8 mouse cellular contexts compared by ENCODE assay signal in genomic region chr17:23675564-23676281, GRCm38 (mm10). TPM values are rescaled to one million over a fixed set of nuclear protein-coding genes. Genes with fewer than 3 reads are reported as not detected.
DNase-seq lines count a peak whose midpoint lies in the region; ATAC-seq and TF ChIP-seq lines count a peak whose summit lies in the region.

No protein-coding gene starts in this region.

- DNase-seq in left cerebral cortex, postnatal 25 days (ENCODE audit: low spot score in 2 of 2), result peak; percentile 11 to 13
- DNase-seq in left cerebral cortex, postnatal 14 days (ENCODE audit: low spot score in 2 of 2), result no peak
- DNase-seq in adrenal gland, postnatal 14 days, result peak; percentile 89
- peak; percentile 34 for DNase-seq in limb, embryonic 14.5 days (ENCODE audit: low spot score)
- DNase-seq in midbrain, embryonic 14.5 days, result no peak
- no peak for DNase-seq in layer of hippocampus, adult 9-11 months

- 0 out of 2 replicates have a peak overlapping the region, but pooled peaks have one; percentile 69 for H3K9ac ChIP-seq in forebrain, embryonic 13.5 days
- peak overlapping the region; percentile 7; the same call in 1 of the 2 replicates for H3K9ac ChIP-seq in limb, embryonic 14.5 days (ENCODE audit: low read depth, low read length, severe bottlenecking)
- no peak overlapping the region for H3K9ac ChIP-seq in midbrain, embryonic 14.5 days (replicated peaks; ENCODE audit: low read length)

- H3K27me3 ChIP-seq in forebrain, embryonic 13.5 days, result peaks cover 54% of the 10 kb centered on the region
- peaks cover 28% of the 10 kb centered on the region for H3K27me3 ChIP-seq in limb, embryonic 14.5 days (ENCODE audit: control insufficient read depth, insufficient read depth, low read length)
- H3K27me3 ChIP-seq in midbrain, embryonic 14.5 days (ENCODE audit: control insufficient read depth, insufficient read depth, low read length), result peaks cover 45% of the 10 kb centered on the region

- 13% methylated on average over 15 of the region's 15 CpGs for WGBS in forebrain, embryonic 13.5 days
- 10% methylated on average over 15 of the region's 15 CpGs for WGBS in limb, embryonic 14.5 days
- WGBS in midbrain, embryonic 14.5 days, result 13% methylated on average over 15 of the region's 15 CpGs

- no peak overlapping the region for H3K27ac ChIP-seq in forebrain, embryonic 13.5 days
- H3K27ac ChIP-seq in limb, embryonic 14.5 days (replicated peaks; ENCODE audit: low read depth, low read length), result no peak overlapping the region
- H3K27ac ChIP-seq in midbrain, embryonic 14.5 days (replicated peaks; ENCODE audit: low read depth, low read length), result no peak overlapping the region

- TF ChIP-seq POLR2A in limb, embryonic 14.5 days (IDR thresholded peaks at IDR 0.05; ENCODE audit: borderline replicate concordance, extremely low read depth, insufficient read depth, insufficient read length), result no peak

- no peaks in the 10 kb centered on the region for H3K36me3 ChIP-seq in forebrain, embryonic 13.5 days (ENCODE audit: poor library complexity, severe bottlenecking)
- no peaks in the 10 kb centered on the region for H3K36me3 ChIP-seq in limb, embryonic 14.5 days (ENCODE audit: control insufficient read depth, insufficient read depth, low read length)
- H3K36me3 ChIP-seq in midbrain, embryonic 14.5 days (ENCODE audit: control insufficient read depth, insufficient read depth, low read length), result no peaks in the 10 kb centered on the region

- peak overlapping the region; percentile 49 for H3K4me3 ChIP-seq in forebrain, embryonic 13.5 days
- H3K4me3 ChIP-seq in limb, embryonic 14.5 days (replicated peaks; ENCODE audit: low read length), result peak overlapping the region; percentile 62
- H3K4me3 ChIP-seq in midbrain, embryonic 14.5 days (replicated peaks; ENCODE audit: low read depth, low read length), result 0 out of 2 replicates have a peak overlapping the region, but pooled peaks have one; percentile 45

- peaks cover 49% of the 10 kb centered on the region for H3K4me1 ChIP-seq in forebrain, embryonic 13.5 days
- H3K4me1 ChIP-seq in limb, embryonic 14.5 days (ENCODE audit: control insufficient read depth, insufficient read depth, low read length), result peaks cover 39% of the 10 kb centered on the region
- H3K4me1 ChIP-seq in midbrain, embryonic 14.5 days (ENCODE audit: control insufficient read depth, insufficient read depth, low read length), result peaks cover 32% of the 10 kb centered on the region

- H3K4me2 ChIP-seq in forebrain, embryonic 13.5 days, result peak overlapping the region; percentile 91
- peak overlapping the region; percentile 96 for H3K4me2 ChIP-seq in limb, embryonic 14.5 days (replicated peaks; ENCODE audit: low read depth, low read length, severe bottlenecking)
- H3K4me2 ChIP-seq in midbrain, embryonic 14.5 days (ENCODE audit: low read length), result peak overlapping the region; percentile 89

- intact Hi-C loops in left cerebral cortex, postnatal 25 days (cut with DNase I), result loop anchor here (2.0 kb wide), 1 partner anchor 29 kb away; no protein-coding TSS in a partner anchor
- intact Hi-C loops in left cerebral cortex, postnatal 14 days (cut with DNase I), result no loop called here

- no peaks in the 10 kb centered on the region for H3K9me3 ChIP-seq in forebrain, embryonic 13.5 days (replicated peaks)
- H3K9me3 ChIP-seq in limb, embryonic 14.5 days (ENCODE audit: control insufficient read depth, low read length), result no peaks in the 10 kb centered on the region
- no peaks in the 10 kb centered on the region for H3K9me3 ChIP-seq in midbrain, embryonic 14.5 days (ENCODE audit: control insufficient read depth, low read length)

- no peak for ATAC-seq in forebrain, embryonic 13.5 days
- peak; percentile 25 to 33; a peak in 3 of 4 replicates for ATAC-seq in hematopoietic stem cell, adult 5-6 weeks (replicated peaks in 1 of 2; ENCODE audit: insufficient read depth in 1 of 2, low FRiP score in 2 of 2, low TSS enrichment in 1 of 2, low read depth in 1 of 2, poor library complexity in 2 of 2, severe bottlenecking in 2 of 2)
- no peak for ATAC-seq in limb, embryonic 14.5 days (ENCODE audit: low FRiP score, low read depth)
- ATAC-seq in midbrain, embryonic 14.5 days (ENCODE audit: low FRiP score, low TSS enrichment), result no peak

RNA-seq across cellular contexts. Expression of gene Tnfrsf12a, which starts 1.5 kb away (rescaled TPM):
- total RNA-seq in left cerebral cortex, postnatal 25 days (2021), result 10 to 100 TPM; 10.3 to 13.5 TPM
- 1 to 10 TPM; 6.3 to 9.6 TPM for total RNA-seq in left cerebral cortex, postnatal 14 days (2021)
- total RNA-seq in adrenal gland, postnatal 14 days (2021), result 85.2 and 119 TPM in 2 replicates
- polyA plus RNA-seq in forebrain, embryonic 13.5 days (2015; fragmentation: Nextera tagmentation; extraction: Ambion mirVana), result 3.8 and 5.5 TPM in 2 replicates
- total RNA-seq in hematopoietic stem cell, adult 5-6 weeks (2017), result 6.3 and 24.1 TPM in 2 replicates
- 13.6 and 16.1 TPM in 2 replicates for polyA plus RNA-seq in limb, embryonic 14.5 days (2012; rRNA removed)
- polyA plus RNA-seq in limb, embryonic 14.5 days (2014; fragmentation: Nextera tagmentation; extraction: Ambion mirVana), result 20.3 and 24.0 TPM in 2 replicates
- polyA plus RNA-seq in midbrain, embryonic 14.5 days (2014; fragmentation: Nextera tagmentation; extraction: Ambion mirVana), result 1.2 and 1.9 TPM in 2 replicates

RNA-seq across cellular contexts. Expression of gene Thoc6, which starts 2.0 kb away (rescaled TPM):
- total RNA-seq in left cerebral cortex, postnatal 25 days (2021), result 1 to 10 TPM; 5.2 to 7.4 TPM
- total RNA-seq in left cerebral cortex, postnatal 14 days (2021), result 1 to 10 TPM; 8.2 to 8.9 TPM
- total RNA-seq in adrenal gland, postnatal 14 days (2021), result 25.2 and 26.3 TPM in 2 replicates
- 45.3 and 47.4 TPM in 2 replicates for polyA plus RNA-seq in forebrain, embryonic 13.5 days (2015; fragmentation: Nextera tagmentation; extraction: Ambion mirVana)
- 34.0 and 48.2 TPM in 2 replicates for total RNA-seq in hematopoietic stem cell, adult 5-6 weeks (2017)
- 45.5 and 51.2 TPM in 2 replicates for polyA plus RNA-seq in limb, embryonic 14.5 days (2012; rRNA removed)
- 41.8 and 44.2 TPM in 2 replicates for polyA plus RNA-seq in limb, embryonic 14.5 days (2014; fragmentation: Nextera tagmentation; extraction: Ambion mirVana)
- 43.9 and 44.9 TPM in 2 replicates for polyA plus RNA-seq in midbrain, embryonic 14.5 days (2014; fragmentation: Nextera tagmentation; extraction: Ambion mirVana)

RNA-seq across cellular contexts. Expression of gene Hcfc1r1, which starts 2.3 kb away (rescaled TPM):
- total RNA-seq in left cerebral cortex, postnatal 25 days (2021), result 100 to 1,000 TPM; 127 to 129 TPM
- 100 to 1,000 TPM; 137 to 143 TPM for total RNA-seq in left cerebral cortex, postnatal 14 days (2021)
- total RNA-seq in adrenal gland, postnatal 14 days (2021), result 158 and 163 TPM in 2 replicates
- 56.8 and 60.3 TPM in 2 replicates for polyA plus RNA-seq in forebrain, embryonic 13.5 days (2015; fragmentation: Nextera tagmentation; extraction: Ambion mirVana)
- 32.0 and 33.6 TPM in 2 replicates for total RNA-seq in hematopoietic stem cell, adult 5-6 weeks (2017)
- 63.4 and 73.3 TPM in 2 replicates for polyA plus RNA-seq in limb, embryonic 14.5 days (2012; rRNA removed)
- 85.3 and 85.4 TPM in 2 replicates for polyA plus RNA-seq in limb, embryonic 14.5 days (2014; fragmentation: Nextera tagmentation; extraction: Ambion mirVana)
- 110 and 150 TPM in 2 replicates for polyA plus RNA-seq in midbrain, embryonic 14.5 days (2014; fragmentation: Nextera tagmentation; extraction: Ambion mirVana)

RNA-seq across cellular contexts. Expression of gene Cldn6, which starts 3.3 kb away (rescaled TPM):
- total RNA-seq in left cerebral cortex, postnatal 25 days (2021), result not detected
- not detected for total RNA-seq in left cerebral cortex, postnatal 14 days (2021)
- 0.30 TPM in 1 of 2 replicates, not detected in the other for total RNA-seq in adrenal gland, postnatal 14 days (2021)
- 0.30 and 0.50 TPM in 2 replicates for polyA plus RNA-seq in forebrain, embryonic 13.5 days (2015; fragmentation: Nextera tagmentation; extraction: Ambion mirVana)
- not detected in 2 replicates for total RNA-seq in hematopoietic stem cell, adult 5-6 weeks (2017)
- polyA plus RNA-seq in limb, embryonic 14.5 days (2012; rRNA removed), result 13.6 and 14.0 TPM in 2 replicates
- 11.3 and 14.7 TPM in 2 replicates for polyA plus RNA-seq in limb, embryonic 14.5 days (2014; fragmentation: Nextera tagmentation; extraction: Ambion mirVana)
- polyA plus RNA-seq in midbrain, embryonic 14.5 days (2014; fragmentation: Nextera tagmentation; extraction: Ambion mirVana), result not detected in 2 replicates

RNA-seq across cellular contexts. Expression of gene Cldn9, which starts 8.1 kb away (rescaled TPM):
- under 1 TPM in 1 of 2 experiments, not detected in 1; 0.25 TPM for total RNA-seq in left cerebral cortex, postnatal 25 days (2021)
- total RNA-seq in left cerebral cortex, postnatal 14 days (2021), result under 1 TPM in 1 of 2 experiments, not detected in 1; 0.23 TPM
- not detected in 2 replicates for total RNA-seq in adrenal gland, postnatal 14 days (2021)
- 2.0 and 3.3 TPM in 2 replicates for polyA plus RNA-seq in forebrain, embryonic 13.5 days (2015; fragmentation: Nextera tagmentation; extraction: Ambion mirVana)
- not detected in 2 replicates for total RNA-seq in hematopoietic stem cell, adult 5-6 weeks (2017)
- 4.0 and 5.1 TPM in 2 replicates for polyA plus RNA-seq in limb, embryonic 14.5 days (2012; rRNA removed)
- polyA plus RNA-seq in limb, embryonic 14.5 days (2014; fragmentation: Nextera tagmentation; extraction: Ambion mirVana), result 5.9 and 9.6 TPM in 2 replicates
- 0.50 and 0.92 TPM in 2 replicates for polyA plus RNA-seq in midbrain, embryonic 14.5 days (2014; fragmentation: Nextera tagmentation; extraction: Ambion mirVana)

Comparison
In these comparisons a context has a peak if more than half of its experiments do, and no peak if none do; other contexts are left out.
1. DNase-seq: peak in left cerebral cortex, postnatal 25 days (2 of 2), adrenal gland, postnatal 14 days (single experiment) and limb, embryonic 14.5 days (single experiment); none in left cerebral cortex, postnatal 14 days (0 of 2), midbrain, embryonic 14.5 days (single experiment) and layer of hippocampus, adult 9-11 months (single experiment).
2. ATAC-seq: peak in hematopoietic stem cell, adult 5-6 weeks (2 of 2); none in forebrain, embryonic 13.5 days (single experiment), limb, embryonic 14.5 days (single experiment) and midbrain, embryonic 14.5 days (single experiment).
3. Peak in every context shown above with its lines, with median percentiles within 50 percentile points of each other: H3K4me2 ChIP-seq and H3K4me3 ChIP-seq.